Mouse (Mus musculus) ES-E14 (cell line): ENCODE measurements at regions not wholly inside any gene's neighbourhood (a gene's known extent, or its start where the extent isn't known, plus 50 kb on each side); places are given as distances from the start of the nearest gene placed in this dataset.

Experiments
- CHD2 ChIP-seq: IDR thresholded peaks from 2 replicates; pipeline ENCODE4 v1.6.1; 2014; ENCODE audit warnings: mild to moderate bottlenecking, low read depth, low read length, inconsistent platforms
- HCFC1 ChIP-seq: IDR thresholded peaks from 2 replicates; pipeline ENCODE4 v1.6.1; 2012; ENCODE audit warnings: low read length, inconsistent platforms, borderline replicate concordance; ENCODE audit not compliant: insufficient read depth
- MAFK ChIP-seq: IDR thresholded peaks from 2 replicates; pipeline ENCODE4 v1.6.1; 2014; ENCODE audit warnings: mild to moderate bottlenecking, low read depth, low read length, inconsistent platforms; ENCODE audit not compliant: insufficient read depth
- ZNF384 ChIP-seq: IDR thresholded peaks from 2 replicates; pipeline ENCODE4 v1.6.1; 2012; ENCODE audit warnings: low read depth, low read length, inconsistent platforms

DNA sequence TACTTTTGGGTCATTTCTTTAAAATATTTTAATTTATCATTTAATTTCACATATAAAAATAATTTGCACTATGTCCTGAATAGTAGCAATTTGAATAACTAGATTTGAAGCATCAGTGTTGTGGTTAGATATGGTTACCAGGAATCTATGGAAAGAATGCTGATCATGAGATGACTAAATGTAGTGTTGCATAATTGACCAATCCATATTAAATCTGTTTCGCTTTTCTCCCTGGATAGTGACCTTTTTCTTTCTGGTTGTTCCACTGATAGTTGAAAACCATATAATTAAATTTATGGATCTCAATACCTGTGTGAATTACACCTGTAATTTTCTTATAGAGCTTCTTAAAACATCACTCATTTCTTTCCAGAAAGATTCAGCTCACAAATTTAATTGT is 1003.7 kb downstream of the Slc22a22 start:
- TF ChIP-seq HCFC1 (no peak), ZNF384 (no peak), MAFK (no peak), CHD2 (no peak)
